ENCODE assay signal across 29 mouse cellular contexts in genomic region chr8:121877828-121878480, GRCm38 (mm10). TPM values are rescaled to one million over a fixed set of nuclear protein-coding genes. Genes with fewer than 3 reads are reported as not detected.
DNase-seq lines count a peak whose midpoint lies in the region; ATAC-seq and TF ChIP-seq lines count a peak whose summit lies in the region.
"Had no signal": no experiment of that assay in that cellular context is flagged by ENCODE, and none has a peak within 500 bp of the region (broad histone marks: within the 10 kb centered on the region; RNA-seq: fewer than 3 reads in every experiment).

No protein-coding gene starts in this region.

- no peak for ATAC-seq in neural tube, embryonic 13.5 days (ENCODE audit: low read depth)
- no peak for ATAC-seq in neural tube, embryonic 15.5 days (ENCODE audit: low FRiP score)
- ATAC-seq: hindbrain, postnatal 0 days; intestine, embryonic 16.5 days; midbrain, embryonic 13.5 days; Patski had no signal

- peak overlapping the region; percentile 39; the same call in 1 of the 2 replicates for H3K27ac ChIP-seq in layer of hippocampus, adult 2 months
- H3K27ac ChIP-seq in neural tube, embryonic 13.5 days (replicated peaks): no peak overlapping the region
- no peak overlapping the region for H3K27ac ChIP-seq in neural tube, embryonic 15.5 days (replicated peaks)
- H3K27ac ChIP-seq: embryonic facial prominence, embryonic 10.5 days; embryonic facial prominence, embryonic 15.5 days; forebrain, embryonic 12.5 days; heart, embryonic 10.5 days; heart, embryonic 15.5 days; hindbrain, embryonic 12.5 days; hindbrain, postnatal 0 days; kidney, embryonic 15.5 days; limb, embryonic 12.5 days; macrophage; midbrain, embryonic 13.5 days had no signal

- DNase-seq in layer of hippocampus, adult 2 months (ENCODE audit: low spot score in 2 of 2): no peak
- DNase-seq in layer of hippocampus, postnatal 14 days (ENCODE audit: low spot score in 2 of 2): no peak
- peak; percentile 83 for DNase-seq in MN1 (ENCODE audit: low spot score)
- peak; percentile 49 for DNase-seq in lung, postnatal 36 days
- DNase-seq in layer of hippocampus, adult 11-12 months (ENCODE audit: low spot score): no peak
- DNase-seq: adrenal gland, postnatal 10 days; cerebellum, adult 8-10 months; cerebellum, postnatal 25 days; gastrocnemius, postnatal 14 days; heart, adult 11 months; layer of hippocampus, postnatal 36 days; right cerebral cortex, postnatal 25 days; thymus, postnatal 4 days had no signal

- peaks cover 12% of the 10 kb centered on the region for H3K36me3 ChIP-seq in neural tube, embryonic 13.5 days
- peaks cover 11% of the 10 kb centered on the region for H3K36me3 ChIP-seq in neural tube, embryonic 15.5 days

- H3K4me3 ChIP-seq in layer of hippocampus, adult 2 months: no peak overlapping the region
- no peak overlapping the region for H3K4me3 ChIP-seq in neural tube, embryonic 13.5 days
- H3K4me3 ChIP-seq in neural tube, embryonic 15.5 days (replicated peaks): no peak overlapping the region
- H3K4me3 ChIP-seq: embryonic facial prominence, embryonic 10.5 days; embryonic facial prominence, embryonic 15.5 days; forebrain, embryonic 12.5 days; heart, embryonic 10.5 days; heart, embryonic 15.5 days; hindbrain, embryonic 12.5 days; kidney, embryonic 15.5 days; limb, embryonic 12.5 days; midbrain, embryonic 13.5 days had no signal

- peaks cover 8% of the 10 kb centered on the region; the same call in 1 of the 2 replicates for H3K4me1 ChIP-seq in neural tube, embryonic 13.5 days (replicated peaks)
- H3K4me1 ChIP-seq in neural tube, embryonic 15.5 days: peaks cover 11% of the 10 kb centered on the region
- H3K4me1 ChIP-seq: forebrain, embryonic 12.5 days; midbrain, embryonic 13.5 days had no signal

- 88% methylated on average over 7 of the region's 7 CpGs for WGBS in neural tube, embryonic 13.5 days
- WGBS in neural tube, embryonic 15.5 days: 83% methylated on average over 7 of the region's 7 CpGs

- TF ChIP-seq CTCF in layer of hippocampus, adult 2 months (conservative IDR thresholded peaks at IDR 0.05): no peak

- 0 out of 2 replicates have a peak overlapping the region, but pooled peaks have one; percentile 17 for H3K9ac ChIP-seq in neural tube, embryonic 13.5 days
- no peak overlapping the region for H3K9ac ChIP-seq in neural tube, embryonic 15.5 days (replicated peaks)
- H3K9ac ChIP-seq: embryonic facial prominence, embryonic 15.5 days; forebrain, embryonic 12.5 days; heart, embryonic 15.5 days; hindbrain, embryonic 12.5 days; kidney, embryonic 15.5 days; limb, embryonic 12.5 days; midbrain, embryonic 13.5 days had no signal

- no peak overlapping the region for H3K4me2 ChIP-seq in neural tube, embryonic 13.5 days
- H3K4me2 ChIP-seq in neural tube, embryonic 15.5 days: no peak overlapping the region
- H3K4me2 ChIP-seq: embryonic facial prominence, embryonic 15.5 days; forebrain, embryonic 12.5 days; heart, embryonic 15.5 days; hindbrain, embryonic 12.5 days; kidney, embryonic 15.5 days; limb, embryonic 12.5 days; midbrain, embryonic 13.5 days had no signal

- H3K9me3 ChIP-seq in neural tube, embryonic 13.5 days: no peaks in the 10 kb centered on the region
- no peaks in the 10 kb centered on the region for H3K9me3 ChIP-seq in neural tube, embryonic 15.5 days (replicated peaks)
- H3K9me3 ChIP-seq: embryonic facial prominence, embryonic 10.5 days; embryonic facial prominence, embryonic 15.5 days; forebrain, embryonic 12.5 days; G1E; heart, embryonic 10.5 days; heart, embryonic 15.5 days; hindbrain, embryonic 12.5 days; kidney, embryonic 15.5 days; limb, embryonic 12.5 days; midbrain, embryonic 13.5 days had no signal

- no peaks in the 10 kb centered on the region for H3K27me3 ChIP-seq in neural tube, embryonic 13.5 days
- no peaks in the 10 kb centered on the region for H3K27me3 ChIP-seq in neural tube, embryonic 15.5 days (replicated peaks)
- H3K27me3 ChIP-seq: embryonic facial prominence, embryonic 15.5 days; forebrain, embryonic 12.5 days; hindbrain, embryonic 12.5 days; limb, embryonic 12.5 days; midbrain, embryonic 13.5 days; Patski had no signal

RNA-seq across cellular contexts. Expression of gene Slc7a5, which starts 29.5 kb away (rescaled TPM):
- total RNA-seq in layer of hippocampus, adult 2 months (2021): 10 to 100 TPM; 66.5 to 68.7 TPM
- 100 to 1,000 TPM; 133 to 140 TPM for total RNA-seq in layer of hippocampus, postnatal 14 days (2021)
- polyA plus RNA-seq in neural tube, embryonic 13.5 days (2015; fragmentation: Nextera tagmentation; extraction: Ambion mirVana): 38.7 and 38.9 TPM in 2 replicates
- 39.6 and 41.1 TPM in 2 replicates for polyA plus RNA-seq in neural tube, embryonic 15.5 days (2015; fragmentation: Nextera tagmentation; extraction: Ambion mirVana)

RNA-seq across cellular contexts. Expression of gene Klhdc4, which starts 48.6 kb away (rescaled TPM):
- total RNA-seq in layer of hippocampus, adult 2 months (2021): 10 to 100 TPM; 28.5 to 36.2 TPM
- total RNA-seq in layer of hippocampus, postnatal 14 days (2021): 10 to 100 TPM; 28.0 to 30.7 TPM
- 40.0 and 40.5 TPM in 2 replicates for polyA plus RNA-seq in neural tube, embryonic 13.5 days (2015; fragmentation: Nextera tagmentation; extraction: Ambion mirVana)
- polyA plus RNA-seq in neural tube, embryonic 15.5 days (2015; fragmentation: Nextera tagmentation; extraction: Ambion mirVana): 44.4 and 44.5 TPM in 2 replicates

Comparison
In these comparisons a context has a peak if more than half of its experiments do, and no peak if none do; other contexts are left out.
1. DNase-seq: peak in MN1 (single experiment) and lung, postnatal 36 days (single experiment); none in layer of hippocampus, adult 2 months (0 of 2), layer of hippocampus, postnatal 14 days (0 of 2) and layer of hippocampus, adult 11-12 months (single experiment).